Mouse (Mus musculus) thymus, adult 18-20 months (tissue): ENCODE measurements around the gene Hspb7.

Source experiments
- DNase-seq, 2 experiments: peaks; one replicate each; pipeline ENCODE4 v3.0.0; 2022; ENCODE audit warnings: mixed read lengths in 2 of 2

Gene Hspb7

DNA sequence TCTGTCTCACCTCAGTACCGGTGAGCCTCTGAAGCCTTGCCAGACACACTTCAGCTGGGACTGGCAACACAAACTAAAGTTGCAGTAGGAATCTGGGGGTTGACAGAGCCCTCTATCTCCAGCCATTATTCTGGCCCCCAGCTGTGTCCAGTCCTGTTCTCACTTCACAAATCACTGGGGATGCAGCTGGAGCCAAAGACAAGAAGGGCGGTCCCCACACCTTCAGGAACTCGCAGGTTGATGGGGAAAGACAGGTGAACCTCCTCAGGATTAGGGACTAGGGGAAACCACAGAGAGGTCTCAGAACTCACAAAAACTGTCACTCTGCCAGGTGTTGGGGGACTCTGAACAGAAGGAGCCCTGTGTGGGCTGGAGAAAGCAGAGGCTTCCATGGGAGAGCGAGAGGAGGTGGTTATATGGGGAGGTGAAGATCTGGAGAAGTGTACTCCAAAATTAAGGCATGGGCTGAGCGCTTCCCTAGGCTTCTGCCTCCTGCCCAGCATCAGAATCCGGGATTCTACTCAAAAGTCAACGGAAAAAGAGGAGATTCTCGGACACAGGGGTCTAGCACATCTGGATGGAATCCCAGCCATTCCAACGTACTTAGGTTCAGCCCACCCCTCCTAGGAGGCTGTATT, at the start of gene Hspb7:
Gene Hspb7 (plus strand): TSS at position 588 of the 638 bp plus-strand sequence.
- no peak for DNase-seq

DNA sequence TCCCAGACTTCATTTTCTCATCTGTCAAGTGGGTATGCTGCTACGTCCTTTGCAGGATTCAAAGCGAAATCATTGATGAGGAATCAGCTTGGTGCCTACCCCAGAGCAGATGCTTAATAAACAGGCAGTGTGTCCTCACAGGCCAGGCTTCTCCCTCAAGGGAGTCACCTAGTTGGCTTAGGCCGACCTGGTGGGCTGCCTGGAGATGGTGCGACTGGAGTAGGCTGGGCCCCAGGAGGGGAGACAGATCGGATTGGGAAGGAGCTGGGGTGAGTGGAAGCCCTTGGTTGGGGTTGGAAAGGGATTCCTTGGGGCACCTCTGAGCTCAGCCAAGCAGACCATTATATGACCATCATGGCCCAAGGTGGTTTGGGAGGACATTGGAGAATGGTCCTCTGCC, 48.2 kb upstream of the Hspb7 start:
- no peak for DNase-seq

DNA sequence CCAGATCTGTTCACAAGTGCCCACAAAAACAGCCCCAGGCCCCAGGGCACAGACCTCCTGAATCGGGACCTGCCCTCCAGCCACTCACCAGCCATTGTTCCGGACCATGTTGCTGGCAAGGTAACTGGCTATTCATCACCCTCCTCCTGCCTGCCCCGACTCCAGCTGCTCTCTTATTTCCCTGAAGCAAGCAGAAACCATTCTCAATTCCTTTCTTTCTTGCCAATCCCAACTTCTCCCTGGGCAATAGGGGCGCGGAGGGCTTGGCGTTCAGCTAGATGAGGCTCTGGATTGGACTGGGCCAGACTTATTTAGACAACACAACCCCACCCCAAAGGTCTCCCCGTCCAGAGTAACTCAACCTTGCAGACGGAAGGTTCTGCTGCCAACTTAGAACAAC, 40.9 kb upstream of the Hspb7 start:
- no peak for DNase-seq

DNA sequence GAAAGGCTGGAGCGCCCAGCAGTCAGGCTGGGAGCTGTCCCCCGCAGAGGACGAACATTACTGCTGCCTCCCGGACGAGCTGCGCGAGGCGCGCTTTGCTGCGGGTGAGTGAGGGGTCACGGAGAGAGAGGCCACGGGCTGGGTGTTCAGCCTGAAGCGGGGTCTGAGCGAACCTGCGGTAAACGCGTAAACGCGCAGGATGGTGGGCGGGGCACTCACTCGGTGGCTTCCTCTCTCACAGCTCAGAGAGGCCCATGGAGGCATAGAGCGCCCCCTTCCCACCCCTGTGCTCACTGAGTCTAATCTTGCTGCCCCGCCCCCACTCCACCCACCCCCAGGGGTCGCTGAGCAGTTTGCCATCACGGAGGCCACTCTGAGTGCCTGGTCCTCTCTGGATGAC, 38.2 kb upstream of the Hspb7 start:
- DNase-seq = peak in 1 of 2 experiments; percentile 17

GRCm38 (mm10) chr4:141385275-141385674, 35.3 kb upstream of the Hspb7 start:
- DNase-seq = peak in 1 of 2 experiments; percentile 16

- no peak for DNase-seq
Measured at GRCm38 (mm10) chr4:141386150-141386549, 34.4 kb upstream of the Hspb7 start.

GRCm38 (mm10) chr4:141387093-141387784, 33.3 kb upstream of the Hspb7 start:
- peak in 1 of 2 experiments; percentile 21 for DNase-seq

- DNase-seq = no peak
Measured at GRCm38 (mm10) chr4:141387933-141388332, 32.6 kb upstream of the Hspb7 start.

DNA sequence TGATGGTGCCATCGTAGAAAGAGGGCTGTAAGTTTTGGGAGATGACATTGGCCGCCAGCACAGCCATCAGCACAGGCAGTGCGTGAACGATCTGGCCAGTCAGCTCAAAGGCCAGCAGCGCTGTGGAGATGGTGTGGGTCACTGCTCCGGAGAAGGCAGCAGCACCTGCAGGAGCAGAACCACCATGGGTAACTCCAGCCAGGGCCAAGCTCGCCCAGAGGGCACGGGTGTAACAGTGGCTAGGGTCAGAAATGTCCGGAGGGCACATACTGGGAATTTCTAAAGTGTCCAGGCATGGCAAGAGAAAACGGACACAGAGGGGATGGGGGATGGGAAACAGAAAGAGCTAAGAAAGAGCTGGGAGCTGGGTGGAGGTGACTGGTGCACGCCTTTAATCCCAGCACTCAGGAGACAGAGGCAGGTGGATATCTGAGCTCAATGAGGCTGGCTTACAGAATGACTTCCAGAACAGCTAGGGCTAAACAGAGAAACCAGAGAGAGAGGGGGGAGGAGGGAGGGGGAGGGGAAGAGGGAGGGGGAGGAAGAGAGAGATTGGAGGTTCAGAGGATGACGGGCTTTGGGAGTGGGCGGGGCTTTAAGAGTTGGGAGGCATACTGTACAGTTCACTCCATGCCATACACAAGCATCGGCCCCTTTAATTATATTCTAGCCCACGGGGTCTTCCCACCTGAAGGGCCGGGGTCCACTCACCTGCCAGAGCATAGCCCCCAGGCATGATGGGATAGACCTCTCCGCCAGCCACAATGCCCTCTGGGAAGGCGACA, 31.0 kb upstream of the Hspb7 start:
- DNase-seq = no peak

- no peak for DNase-seq
Measured at GRCm38 (mm10) chr4:141391293-141391692, 29.3 kb upstream of the Hspb7 start.

- DNase-seq = no peak
Measured at GRCm38 (mm10) chr4:141394751-141395150, 25.8 kb upstream of the Hspb7 start.

DNA sequence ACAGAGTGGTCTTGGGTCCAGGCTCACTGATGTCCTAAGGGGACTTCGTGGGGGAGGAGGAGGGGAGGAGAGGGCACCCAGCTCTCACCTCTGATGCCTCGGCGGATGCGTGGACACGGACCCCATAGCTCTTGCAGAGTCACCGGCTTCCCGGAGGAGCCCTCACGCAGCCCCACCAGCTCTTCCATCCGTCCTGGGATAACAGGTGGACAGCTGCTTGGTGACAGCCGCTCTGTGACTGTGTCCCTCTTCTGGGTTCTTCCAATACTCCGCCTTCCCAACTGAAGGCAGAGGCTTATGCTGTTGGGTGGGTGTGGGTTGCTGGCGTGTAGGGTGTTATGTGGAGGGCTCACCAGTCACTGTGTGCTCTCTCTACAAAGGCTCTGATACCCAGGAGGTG, 22.7 kb upstream of the Hspb7 start:
- no peak for DNase-seq

GRCm38 (mm10) chr4:141398545-141398944, 22.0 kb upstream of the Hspb7 start, which contains the start of gene Clcnka:
Clcnka (minus strand) TSS chr4:141398724.
- DNase-seq = no peak

DNA sequence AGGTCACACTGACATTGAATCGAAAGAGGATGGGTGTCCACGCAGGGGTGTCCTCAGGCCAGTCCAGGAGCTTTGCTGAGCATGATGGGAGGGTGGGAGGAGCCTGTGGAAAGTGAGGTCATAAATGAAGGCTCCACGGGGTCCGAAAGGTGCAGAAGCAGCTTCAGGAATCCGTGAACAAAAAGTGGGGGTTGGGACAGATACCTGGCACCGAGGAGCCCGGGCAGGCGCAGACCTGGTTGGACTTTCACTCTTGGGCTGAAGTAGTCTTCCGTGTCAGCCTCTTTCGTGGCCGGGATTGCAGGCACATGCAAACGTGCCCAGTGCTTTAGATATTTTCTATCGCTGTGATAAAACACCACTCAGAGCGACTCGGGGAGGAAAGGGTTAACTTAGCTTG, 20.4 kb upstream of the Hspb7 start:
- no peak for DNase-seq

DNA sequence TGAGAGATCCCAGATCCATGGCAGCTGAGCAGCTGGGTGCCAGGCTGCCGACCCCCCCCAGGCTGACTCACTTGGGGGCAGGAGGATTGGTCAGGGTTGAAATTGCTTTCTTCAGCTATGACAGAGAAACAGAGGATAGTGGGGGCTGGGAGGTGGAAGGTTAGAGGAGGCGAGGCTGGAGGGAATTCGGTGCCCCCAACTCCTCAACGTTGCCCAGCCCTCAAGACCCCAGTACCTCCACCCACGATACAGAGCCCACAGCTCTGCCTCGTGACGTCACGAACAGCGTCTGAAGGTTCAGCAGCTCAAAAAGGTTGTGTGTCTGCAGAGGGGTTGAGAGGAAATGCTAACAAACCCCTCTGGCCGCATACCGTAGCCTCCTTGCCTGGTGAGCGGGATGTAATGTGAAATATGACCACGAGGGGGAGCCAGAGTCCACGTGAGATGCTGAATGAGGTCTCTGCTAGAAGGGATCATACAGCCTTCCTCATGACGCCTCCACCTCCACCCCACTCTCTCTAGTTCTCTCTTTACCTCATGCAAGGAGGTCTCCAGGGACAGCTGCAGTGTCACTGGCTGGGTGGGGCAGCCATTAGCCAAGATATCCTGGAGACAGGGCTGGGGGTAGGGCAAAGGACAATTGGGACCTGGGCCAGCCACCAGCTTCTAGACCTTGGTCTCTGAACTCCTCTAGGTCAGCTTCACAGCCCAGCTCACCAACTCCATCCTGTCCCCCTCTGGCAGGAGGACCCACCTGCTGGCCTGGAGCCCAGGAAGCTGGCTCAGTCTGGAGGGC, 15.9 kb upstream of the Hspb7 start:
- peak; percentile 54 to 64 for DNase-seq

DNA sequence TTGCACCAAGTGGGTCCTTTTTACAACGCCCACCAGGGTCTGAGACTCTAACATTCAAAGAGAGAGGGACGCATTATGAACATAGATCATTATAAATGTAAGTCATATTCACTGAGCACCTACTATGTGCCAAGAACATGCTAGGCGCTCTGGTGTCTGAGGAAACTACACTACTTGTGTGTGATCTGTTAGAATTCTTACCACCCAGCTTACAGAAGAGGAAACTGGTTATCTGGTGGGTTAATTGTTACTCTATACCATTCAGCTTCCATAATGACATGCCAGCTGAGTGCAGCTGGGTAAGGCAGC, 15.3 kb upstream of the Hspb7 start:
- DNase-seq = no peak

DNA sequence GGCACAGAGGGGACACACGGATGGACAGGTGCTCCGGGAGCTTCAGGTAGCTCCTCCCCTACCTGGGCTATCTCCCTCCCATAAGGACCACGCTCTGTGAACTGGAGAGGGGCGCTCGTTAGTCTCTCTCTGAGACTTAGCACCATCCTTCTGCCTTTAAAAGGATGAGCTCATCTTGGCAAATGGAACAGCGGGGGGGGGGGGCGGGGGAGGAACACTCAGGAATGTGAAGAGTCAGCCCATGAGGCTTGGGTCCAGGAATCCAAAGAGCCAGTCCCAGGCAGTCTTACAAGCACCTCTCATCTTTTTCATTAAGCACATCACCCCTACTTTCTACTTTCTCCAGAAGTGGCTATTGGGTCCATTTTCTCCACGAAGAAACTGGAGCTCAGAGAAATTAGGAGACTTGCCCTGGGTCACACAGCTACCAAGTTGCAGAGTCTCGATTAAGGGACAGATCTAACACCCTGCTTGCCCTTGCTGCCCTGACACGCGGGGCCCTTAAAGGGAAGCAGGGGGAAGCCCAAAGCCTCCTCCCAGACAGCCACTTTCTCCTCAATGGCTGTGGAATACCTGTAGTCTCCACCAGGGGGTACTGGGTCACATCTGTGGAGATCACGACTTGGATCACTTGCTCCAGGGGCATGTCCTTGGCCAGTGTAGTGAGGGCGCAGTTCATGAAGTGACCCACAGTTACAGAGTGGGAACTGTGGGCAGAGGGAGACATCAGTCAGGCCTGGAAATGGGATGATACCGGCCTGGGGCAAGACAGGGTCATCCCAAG, 13.9 kb upstream of the Hspb7 start:
- DNase-seq = no peak

- no peak for DNase-seq
Measured at GRCm38 (mm10) chr4:141408577-141408976, 12.0 kb upstream of the Hspb7 start.

GRCm38 (mm10) chr4:141411430-141411992, 9.1 kb upstream of the Hspb7 start:
- no peak for DNase-seq

GRCm38 (mm10) chr4:141415924-141416323, 4.7 kb upstream of the Hspb7 start, which contains the start of gene Clcnkb:
Clcnkb (minus strand) TSS chr4:141416014.
- no peak for DNase-seq

- peak in 1 of 2 experiments; percentile 22 for DNase-seq
Measured at GRCm38 (mm10) chr4:141419398-141420191, 984 bp upstream of the Hspb7 start.
